Mouse (Mus musculus): ENCODE results near the gene Frmd5. TPM values are rescaled to one million over a fixed set of nuclear protein-coding genes. Genes with fewer than 3 reads are reported as not detected.
"Not testable (repeated sequence)": the region's sequence is repeated elsewhere in the genome, so short reads cannot be mapped to it uniquely, and the experiment has no call there.

Frmd5 gene
- not detected in 2 replicates for total RNA-seq (2015)
- total RNA-seq (2017) = not detected in 2 replicates

DNA sequence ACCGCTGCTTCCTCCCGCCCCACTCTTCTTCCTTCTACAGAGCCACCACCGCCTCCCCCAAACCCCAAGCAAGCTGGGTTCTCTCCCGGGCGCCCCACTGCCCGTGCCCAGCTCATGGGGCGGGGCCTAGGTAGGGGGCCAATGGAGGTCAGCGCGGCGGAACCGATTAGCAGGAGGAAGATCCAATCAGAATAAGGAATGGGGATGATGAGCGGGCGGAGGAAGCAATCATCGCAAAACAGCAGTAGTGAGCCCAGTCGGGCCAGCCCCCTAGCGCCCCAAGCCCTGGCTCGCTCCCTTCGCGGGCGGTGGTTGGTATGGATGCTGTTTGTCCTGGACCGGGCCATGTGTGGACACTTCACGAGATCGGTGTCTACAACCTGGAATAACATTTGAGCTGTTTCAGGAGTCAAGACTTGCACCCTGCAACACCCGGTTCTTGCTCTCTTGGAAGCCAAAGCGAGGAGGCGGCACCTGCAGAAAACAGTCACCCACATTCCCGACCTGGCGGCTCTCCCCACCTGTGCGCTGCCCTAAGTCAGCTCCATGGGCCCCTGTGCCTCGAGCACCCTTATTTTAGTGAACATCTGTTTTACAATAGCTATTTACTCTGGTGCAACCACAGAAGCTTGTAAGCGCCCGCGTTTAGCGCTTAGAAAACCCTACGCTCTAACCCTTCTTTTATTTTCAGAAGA, at the start of gene Frmd5:
Gene Frmd5, minus strand, starts transcription at position 129 of the 695 bp plus-strand sequence.
- ATAC-seq (replicated peaks; ENCODE audit: poor library complexity) = peak; percentile 99

DNA sequence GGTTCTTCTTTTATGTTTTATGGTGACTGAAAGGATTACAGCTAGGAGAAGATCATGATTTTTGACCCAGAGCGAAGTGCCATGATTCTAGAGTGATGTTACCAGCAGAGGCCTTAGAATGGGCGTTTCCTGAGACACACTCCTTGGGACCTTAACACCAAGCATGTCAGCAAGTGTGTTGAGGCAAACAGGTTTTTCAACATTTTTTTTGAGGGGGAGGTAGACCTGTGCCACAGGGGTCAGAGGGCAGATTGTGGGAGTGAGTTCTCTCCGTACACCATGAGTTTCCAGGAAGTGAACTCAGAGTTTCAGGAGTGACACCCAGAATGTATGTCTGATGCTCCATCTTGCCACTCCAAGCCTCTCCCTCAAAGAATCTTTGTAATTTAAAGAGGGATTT, 47.1 kb upstream of the Frmd5 start:
- no peak for ATAC-seq (replicated peaks; ENCODE audit: poor library complexity)

DNA sequence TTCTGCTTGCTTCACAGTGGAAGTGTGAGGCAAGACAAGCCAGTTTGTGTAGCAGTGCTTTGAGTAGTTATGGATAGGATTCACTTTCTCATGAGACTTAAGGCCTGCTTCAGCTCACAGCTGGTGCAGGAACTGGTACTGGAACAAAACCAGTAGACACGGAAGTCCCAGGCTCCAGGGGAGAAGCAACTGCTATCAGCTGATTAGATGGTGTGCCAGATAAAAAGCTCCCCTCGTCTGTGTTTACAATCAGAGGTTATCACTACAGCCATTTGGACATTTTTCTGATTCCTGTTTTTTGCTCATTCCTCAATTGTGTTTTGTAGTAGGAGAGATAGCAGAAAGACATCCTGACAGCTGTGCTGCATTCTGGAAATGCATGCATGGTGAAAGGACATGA, 45.2 kb upstream of the Frmd5 start:
- no peak for ATAC-seq (replicated peaks; ENCODE audit: poor library complexity)

DNA sequence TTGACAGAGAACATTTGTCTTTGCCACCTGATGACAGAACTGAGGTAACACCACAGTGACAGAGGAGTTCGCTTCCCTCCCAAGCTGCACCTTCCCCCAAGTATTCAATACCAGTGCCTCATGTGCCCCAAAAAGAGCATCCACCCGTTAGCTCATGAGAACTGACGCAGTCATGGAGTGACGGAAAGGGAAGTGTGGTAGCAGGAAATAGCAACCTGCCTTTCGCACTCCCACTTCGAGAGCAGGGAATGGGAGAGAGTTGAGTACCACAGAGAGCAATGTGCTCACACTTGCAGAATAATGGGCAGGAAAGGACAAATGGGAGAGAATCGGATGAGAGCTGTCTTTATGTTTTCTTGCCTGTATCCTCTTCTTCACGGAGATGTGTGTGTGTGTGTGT, 39.2 kb upstream of the Frmd5 start:
- ATAC-seq (replicated peaks; ENCODE audit: poor library complexity) = no peak

DNA sequence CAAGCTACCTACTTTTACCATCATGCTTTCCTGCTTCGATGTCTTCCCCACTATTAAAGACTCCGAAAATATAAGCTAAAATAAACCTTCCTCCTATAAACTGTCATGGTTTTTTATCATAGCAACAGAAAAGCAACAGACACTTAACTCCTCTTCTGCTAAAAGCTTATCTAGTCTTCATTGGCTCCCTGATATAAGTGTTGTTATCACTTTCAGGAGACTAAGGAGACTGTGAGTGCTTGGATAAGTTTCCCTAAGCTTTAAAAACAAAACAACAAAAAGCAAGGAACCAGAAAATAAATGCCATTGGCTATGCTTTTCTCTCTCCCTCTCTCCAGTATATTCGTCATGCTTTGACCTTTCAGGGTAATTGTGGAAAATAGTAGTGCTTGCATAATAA, 35.4 kb upstream of the Frmd5 start:
- no peak for ATAC-seq (replicated peaks; ENCODE audit: poor library complexity)

DNA sequence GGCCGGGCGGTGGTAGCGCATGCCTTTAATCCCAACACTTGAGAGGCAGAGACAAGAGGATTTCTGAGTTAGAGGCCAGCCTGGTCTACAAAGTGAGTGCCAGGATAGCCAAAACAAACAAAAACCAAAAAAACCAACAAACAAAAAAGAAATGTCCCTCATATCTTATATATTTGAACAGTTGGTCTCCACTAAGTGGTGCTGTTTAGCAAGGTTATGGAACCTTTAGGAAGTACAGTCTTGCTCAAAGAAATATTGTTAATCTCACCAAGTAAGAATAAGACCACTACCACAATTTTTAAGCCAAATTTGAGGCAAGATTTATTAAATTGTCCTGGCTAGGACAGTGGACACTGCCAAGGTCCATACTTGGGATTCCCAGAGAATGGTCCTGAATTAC, 34.6 kb upstream of the Frmd5 start:
- no peak for ATAC-seq (replicated peaks; ENCODE audit: poor library complexity)

DNA sequence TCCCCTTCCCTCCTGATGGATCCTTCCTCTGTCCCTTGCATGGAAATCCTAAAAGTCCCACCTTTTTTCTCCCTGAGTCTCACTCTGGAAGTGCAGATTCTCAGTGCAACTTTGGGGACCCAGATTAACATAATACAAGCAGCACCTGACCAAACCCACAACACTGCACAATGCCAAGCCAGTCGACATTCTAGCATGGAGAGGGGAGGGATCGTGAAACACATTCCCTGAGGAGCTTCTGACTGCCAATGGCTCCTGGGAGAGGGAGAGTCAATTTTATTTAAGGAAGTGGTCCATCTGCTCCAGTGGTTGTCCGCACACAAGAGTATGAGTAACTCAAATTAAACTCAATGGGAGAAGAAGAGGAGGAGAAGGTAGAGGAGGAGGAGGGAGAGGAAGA, 28.0 kb upstream of the Frmd5 start:
- no peak for ATAC-seq (replicated peaks; ENCODE audit: poor library complexity)

DNA sequence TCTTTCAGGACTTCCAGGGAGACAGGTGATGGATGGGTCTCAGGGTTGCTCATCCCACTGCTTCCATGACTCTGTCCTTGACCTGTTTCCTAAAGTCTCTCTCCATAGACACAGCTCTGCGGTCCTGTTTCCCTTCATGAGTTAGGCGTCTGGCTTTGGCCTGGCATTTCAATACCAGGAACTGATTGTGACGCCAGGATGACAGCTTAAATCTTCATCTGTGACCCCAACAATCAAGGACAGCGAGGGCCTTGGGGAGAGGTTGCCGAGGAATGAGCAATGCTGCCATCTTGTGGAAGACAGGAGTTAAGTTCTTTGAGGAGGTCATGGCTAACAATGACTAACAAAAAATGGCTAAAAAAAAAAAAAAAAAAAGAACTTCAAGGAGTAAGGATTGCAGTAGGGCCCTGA, 25.6 kb upstream of the Frmd5 start:
- peak; percentile 93 for ATAC-seq (replicated peaks; ENCODE audit: poor library complexity)

DNA sequence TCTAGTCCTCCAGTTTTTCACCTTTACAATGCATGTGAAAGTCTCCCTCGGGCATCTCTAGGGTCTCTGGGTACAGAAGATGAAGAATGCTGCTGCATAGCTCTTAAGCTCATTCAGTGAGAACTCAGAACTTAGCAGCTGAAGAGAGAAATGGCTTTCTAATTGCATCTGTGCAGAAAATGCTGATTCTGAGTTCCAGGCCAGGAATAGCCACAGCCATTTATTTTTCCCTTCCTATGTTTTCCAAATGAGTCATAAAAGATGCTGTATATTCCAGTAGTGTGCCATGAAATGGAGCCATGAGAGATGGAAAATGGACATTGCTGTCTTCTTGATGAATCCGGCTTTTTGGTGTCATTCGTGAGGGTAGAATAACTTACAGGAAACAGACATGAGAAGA, 21.5 kb upstream of the Frmd5 start:
- ATAC-seq (replicated peaks; ENCODE audit: poor library complexity) = no peak

DNA sequence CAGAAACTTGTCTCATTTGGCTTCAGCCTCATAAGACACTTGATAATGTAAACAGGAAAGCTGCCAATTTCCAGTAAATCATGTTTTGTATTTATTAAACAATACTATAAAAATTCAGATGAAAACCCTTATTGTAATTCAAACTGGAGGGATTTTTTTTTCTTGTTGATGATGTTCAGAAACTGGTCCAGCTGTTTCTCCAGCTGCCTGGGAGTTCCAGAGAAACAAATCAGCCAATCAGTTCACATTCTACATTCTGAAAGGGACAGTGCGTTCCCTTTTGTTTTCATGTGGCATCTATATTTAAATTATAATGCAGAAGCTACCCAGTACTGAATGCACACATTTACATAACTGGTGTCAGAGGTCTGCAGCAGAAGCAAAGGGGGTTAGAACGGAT, 19.3 kb upstream of the Frmd5 start:
- no peak for ATAC-seq (replicated peaks; ENCODE audit: poor library complexity)

DNA sequence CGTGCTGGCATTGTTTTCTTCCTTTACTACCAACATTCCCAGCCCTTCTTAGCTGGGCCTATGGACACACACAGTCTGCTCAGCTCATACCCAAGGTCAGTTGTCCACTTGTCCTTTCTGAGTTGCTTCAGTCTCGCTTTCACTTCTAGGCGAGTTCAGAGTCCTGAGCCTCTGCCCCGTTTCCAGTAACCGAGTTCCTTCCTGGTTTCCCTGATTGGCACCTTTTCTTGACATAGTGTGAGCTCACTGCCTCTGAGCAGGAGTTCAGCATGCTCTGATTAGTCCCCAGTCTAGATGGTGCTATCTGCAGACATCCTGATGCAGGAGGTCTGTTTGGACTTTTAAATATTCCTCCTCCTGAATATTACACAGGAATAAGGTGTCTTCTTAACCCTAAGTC, 17.8 kb upstream of the Frmd5 start:
- ATAC-seq (replicated peaks; ENCODE audit: poor library complexity) = no peak

DNA sequence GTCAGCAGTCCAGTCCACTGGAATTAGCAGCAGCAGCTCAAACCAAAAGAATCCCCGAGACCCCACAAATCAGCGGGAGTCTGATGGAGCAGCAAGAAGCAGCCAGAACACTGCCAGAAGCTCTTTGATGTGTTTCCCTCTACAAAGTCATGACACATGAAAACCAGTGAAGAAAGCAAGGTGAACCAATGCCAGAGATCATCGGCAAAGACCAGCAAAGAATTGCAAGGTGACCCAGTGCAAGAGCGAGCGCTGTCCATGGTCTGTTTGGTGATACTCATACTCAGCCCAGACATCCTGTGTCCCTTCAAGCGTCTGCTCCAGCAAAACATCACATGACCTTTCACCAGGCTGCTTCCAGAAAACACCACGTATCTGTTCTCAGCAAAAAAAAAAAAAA, 14.9 kb upstream of the Frmd5 start:
- no peak for ATAC-seq (replicated peaks; ENCODE audit: poor library complexity)

DNA sequence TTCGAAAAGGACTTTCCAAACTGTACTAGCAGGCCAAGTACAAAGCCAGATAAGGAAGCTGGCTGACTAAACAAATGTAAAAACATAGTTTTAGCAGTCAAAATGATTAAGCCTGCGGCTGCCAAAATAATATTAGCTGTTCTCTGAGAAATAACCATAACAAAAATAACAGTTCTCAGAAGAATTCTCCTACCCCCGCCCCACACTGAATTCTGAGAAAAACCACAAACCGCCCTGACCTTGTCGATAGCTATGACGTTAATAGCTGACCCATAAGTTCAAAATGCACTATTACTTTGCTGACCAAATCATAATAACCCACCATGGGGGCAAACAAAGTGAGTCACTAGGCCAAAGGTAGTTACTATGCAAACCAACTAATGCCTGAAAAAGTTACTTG, 4.0 kb upstream of the Frmd5 start:
- ATAC-seq (replicated peaks; ENCODE audit: poor library complexity) = not testable (repeated sequence)

DNA sequence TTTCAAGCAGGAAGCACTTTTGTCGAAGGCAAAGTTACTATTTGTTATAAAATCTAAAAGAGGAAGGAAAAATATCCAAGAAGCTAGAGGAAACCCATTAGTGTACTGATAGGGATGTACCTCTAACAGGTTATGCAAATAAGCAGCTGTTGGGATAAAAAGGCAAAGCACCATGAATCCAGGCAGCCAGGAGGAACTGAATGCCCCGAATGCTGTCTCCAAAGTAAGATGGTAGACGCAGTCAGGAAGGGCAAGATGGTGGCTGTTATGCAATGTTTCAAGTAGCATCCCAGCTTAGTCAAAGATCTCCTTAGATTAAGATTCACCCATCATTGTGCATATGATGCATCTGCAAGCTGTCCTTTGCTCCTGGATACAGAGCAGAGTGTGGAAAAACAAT, 2.2 kb upstream of the Frmd5 start:
- no peak for ATAC-seq (replicated peaks; ENCODE audit: poor library complexity)

DNA sequence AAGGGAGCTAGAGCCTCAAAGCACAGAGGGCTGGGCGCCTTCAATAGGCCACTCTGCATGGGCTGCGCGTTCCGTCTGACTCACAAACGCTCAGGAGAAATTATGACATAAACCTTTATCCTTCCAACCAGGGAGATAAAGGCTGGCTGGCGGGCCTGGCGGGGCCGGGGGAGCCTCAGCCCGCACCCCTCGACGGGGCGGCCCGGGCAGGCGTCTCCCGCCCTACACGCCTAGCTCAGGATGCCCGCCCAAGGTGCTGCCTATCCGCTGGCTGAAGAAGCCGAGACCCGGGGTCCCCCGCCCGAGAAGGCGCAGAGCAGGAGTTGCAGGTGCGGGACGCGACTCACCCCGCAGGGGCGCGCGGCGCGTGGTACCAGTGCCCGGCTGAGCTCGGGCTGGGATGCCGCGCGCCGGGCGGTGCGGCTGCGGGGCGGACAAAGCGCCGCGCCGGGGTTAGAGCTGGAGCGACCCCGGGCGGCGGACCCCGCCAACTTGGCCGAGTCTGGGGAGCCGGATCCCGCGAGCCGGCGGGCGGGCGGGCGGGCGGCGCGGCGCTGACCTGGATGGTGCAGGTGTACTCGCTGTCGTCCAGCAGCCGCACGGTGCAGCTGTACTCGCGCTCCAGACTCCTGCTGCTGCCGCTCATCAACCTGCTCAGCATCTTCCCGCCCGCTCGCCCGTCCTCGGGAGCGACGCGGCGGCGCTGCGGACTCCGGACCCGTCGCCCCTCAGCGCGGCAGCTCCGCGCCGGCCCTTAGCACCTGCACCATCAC, 530 bp downstream of the Frmd5 start:
- no peak for ATAC-seq (replicated peaks; ENCODE audit: poor library complexity)

DNA sequence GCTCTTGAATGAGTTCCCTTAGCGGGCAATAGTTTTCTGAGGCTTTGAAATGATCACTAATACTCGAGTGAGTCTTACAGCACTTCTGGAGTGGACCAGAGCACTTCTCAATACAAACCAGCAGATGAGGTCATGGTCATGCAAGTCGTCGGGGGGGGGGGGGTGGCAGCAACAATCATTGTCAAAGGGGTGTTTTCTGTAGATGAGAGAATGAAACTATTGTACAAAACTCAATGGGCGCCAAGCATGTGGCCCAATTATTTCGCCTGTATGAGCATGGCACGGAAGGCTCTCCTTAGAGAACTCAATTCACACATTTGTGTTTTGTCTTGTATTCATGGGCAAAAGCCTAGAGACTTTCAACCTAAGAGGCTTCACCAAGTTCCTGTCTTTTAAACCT, 7.8 kb downstream of the Frmd5 start:
- ATAC-seq (replicated peaks; ENCODE audit: poor library complexity) = no peak

DNA sequence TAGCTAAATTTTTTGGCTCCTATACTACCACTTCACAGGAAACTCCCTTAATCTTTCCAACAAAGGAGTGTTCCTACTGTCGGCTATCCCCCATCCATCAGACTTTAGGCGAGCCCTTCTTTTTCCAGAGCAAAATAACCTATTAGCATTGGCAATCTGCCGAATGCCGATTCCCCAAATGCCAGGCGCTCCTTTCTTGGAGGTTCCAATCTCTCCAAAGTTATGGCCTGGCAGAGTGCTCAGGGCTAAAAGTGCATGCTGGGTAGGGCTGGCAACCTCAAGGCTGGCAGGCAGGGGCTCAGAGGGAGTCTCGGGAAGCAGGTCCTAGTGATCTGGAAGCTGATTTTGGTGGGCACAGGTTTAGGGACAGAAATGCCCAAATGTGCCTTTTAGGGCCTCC, 10.9 kb downstream of the Frmd5 start:
- no peak for ATAC-seq (replicated peaks; ENCODE audit: poor library complexity)

DNA sequence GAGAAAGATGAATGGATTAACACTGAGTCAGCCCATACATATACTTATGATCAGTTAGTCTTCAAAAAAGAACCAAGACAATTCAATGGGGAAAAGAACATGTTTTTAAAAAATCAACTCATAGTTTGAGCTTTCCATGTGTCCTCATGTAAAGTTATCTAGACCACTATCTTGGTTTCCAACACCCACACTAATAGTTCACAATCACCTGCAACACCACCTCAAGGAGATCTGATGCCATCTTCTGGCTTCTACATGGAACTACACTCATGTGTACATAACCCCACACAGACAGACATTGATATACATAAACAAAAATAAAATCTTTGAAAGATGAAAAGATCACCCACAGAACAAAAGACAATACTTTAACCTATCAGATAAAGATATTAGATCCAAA, 17.1 kb downstream of the Frmd5 start:
- no peak for ATAC-seq (replicated peaks; ENCODE audit: poor library complexity)

DNA sequence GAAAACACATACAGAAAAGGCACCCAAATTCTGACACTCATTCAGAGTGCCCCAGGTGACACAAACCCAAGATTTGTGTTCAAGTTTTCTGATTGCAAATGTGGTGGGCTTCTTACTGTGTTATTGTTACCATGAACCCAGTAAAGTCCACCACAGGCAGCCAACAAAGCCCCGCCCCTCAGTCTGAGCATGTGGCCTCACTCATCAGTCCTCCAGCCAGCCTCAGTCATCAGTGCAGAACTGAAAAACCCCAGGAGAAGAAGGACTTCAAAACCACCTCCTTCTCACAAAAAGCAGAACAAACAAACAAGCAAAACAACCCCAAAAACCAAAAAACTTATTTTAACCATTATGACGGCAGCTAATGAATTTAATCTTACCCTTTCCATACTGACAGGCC, 18.5 kb downstream of the Frmd5 start:
- no peak for ATAC-seq (replicated peaks; ENCODE audit: poor library complexity)

DNA sequence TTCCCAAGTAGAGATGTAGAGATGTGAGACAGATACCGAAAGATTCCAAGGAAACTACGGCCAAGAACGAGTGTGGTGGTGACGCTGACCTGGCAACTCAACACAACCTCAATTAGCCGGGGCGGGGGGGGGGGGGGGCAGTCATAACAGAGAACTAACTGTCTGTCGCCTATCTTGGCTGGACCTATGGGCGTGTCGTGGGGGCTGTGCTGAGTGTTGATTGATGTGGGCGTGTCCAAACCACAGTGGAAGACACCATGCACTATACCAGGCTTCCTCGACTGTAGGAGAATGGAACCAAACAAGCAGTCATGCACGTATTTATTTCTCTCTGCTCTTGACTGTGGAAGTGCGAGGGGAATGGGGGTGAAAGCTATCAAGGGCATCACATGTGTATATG, 19.1 kb downstream of the Frmd5 start:
- peak; percentile 90 for ATAC-seq (replicated peaks; ENCODE audit: poor library complexity)

DNA sequence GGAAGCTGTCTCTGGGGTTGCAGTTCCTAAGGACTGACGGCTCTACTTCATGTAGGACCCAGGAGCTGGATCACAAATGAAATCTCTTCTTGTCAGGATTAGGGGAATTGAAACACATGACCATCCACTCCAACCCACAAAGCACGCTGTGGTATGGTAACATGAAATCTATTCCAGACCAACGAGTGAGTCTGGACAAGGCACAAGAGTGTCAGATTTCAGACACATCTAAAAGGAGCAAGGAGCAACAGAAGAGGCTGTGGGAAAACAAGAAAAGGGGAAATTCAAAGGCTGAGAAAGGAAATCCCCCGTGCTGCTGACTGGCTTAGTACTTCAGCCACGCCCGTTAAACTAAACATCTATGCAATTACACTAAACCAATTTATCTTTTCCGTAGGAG, 19.6 kb downstream of the Frmd5 start:
- ATAC-seq (replicated peaks; ENCODE audit: poor library complexity) = 0 out of 2 replicates have a peak, but pooled peaks have one; percentile 9

DNA sequence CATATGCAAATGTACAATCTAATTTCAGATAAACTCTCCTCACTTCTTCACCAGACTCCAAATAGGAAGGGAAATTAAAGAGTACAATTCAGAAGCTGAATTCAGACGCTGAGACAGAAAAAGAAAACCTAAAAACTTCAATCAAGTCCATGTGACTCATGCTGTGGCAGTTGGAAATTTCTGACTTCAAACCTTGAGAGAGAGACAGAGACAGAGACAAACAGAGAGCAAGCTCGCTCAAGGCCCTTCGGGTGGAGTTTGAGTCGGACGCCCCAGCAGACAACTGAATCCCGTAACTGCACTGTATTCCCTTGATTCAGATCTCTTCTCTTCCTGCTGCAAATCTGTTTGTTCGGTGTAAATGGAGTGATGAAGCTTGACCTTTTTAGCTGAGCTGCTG, 30.7 kb downstream of the Frmd5 start:
- no peak for ATAC-seq (replicated peaks; ENCODE audit: poor library complexity)

DNA sequence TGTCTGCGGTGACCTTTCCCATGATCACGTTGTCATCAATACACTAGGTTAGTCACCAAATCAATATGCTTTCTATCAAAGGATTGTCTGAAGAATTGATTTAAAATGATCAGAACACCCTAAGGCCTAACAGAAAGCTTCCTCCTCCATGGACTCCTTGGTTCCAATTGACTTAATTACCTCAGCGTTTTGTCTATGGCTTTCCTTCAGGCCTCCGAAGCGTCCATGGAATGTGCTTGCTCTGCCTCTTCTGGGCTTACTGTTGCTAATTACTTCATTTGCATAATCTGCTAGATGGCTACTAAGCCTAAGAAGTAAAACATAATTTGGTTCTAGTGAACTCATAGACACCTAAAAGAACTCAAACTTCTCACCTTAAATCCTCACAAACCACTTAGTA, 42.0 kb downstream of the Frmd5 start:
- no peak for ATAC-seq (replicated peaks; ENCODE audit: poor library complexity)
